Mouse (Mus musculus): ENCODE results near the gene Pde4dip.

DNA sequence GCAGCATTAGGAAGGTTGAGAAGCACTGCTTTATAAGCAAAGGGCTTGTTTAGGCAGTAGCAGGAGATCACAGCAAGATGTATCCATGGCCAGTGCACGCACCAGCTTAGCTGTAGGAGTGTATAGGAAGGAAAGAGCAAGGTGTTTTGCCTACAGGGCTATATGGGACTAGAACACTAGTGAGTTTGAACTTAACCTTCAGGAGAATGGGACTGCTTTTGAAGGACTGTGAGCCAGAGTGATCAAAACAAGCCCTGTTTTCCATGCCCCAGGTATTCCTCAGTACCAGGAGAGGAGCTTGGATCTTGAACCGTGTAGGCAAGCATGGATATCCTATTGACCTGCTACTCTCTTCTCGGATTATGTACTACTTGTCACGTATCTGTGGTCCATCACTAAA lies 247.1 kb downstream of the Pde4dip start:
- TF ChIP-seq CTCF (IDR thresholded peaks at IDR 0.05; ENCODE audit: insufficient read depth, low read depth, low read length) (no peak), POLR2A (IDR thresholded peaks at IDR 0.05; ENCODE audit: insufficient read depth, low read depth, low read length) (no peak)

Measured in olfactory bulb, adult 2 months (tissue).